Mouse (Mus musculus): ENCODE measurements around the gene Trim58.

GRCm38 (mm10) chr11:58655151-58655550 lies 14.9 kb downstream of the Trim58 start:
- no peak for TF ChIP-seq CTCF (IDR thresholded peaks at IDR 0.05; ENCODE audit: insufficient read depth, low read depth, low read length)
- no peak for TF ChIP-seq POLR2A (IDR thresholded peaks at IDR 0.05; ENCODE audit: insufficient read depth, low read depth, low read length)

Data from olfactory bulb, adult 2 months (tissue).